Mouse (Mus musculus) hindbrain, embryonic 10.5 days (tissue): ENCODE measurements around the gene Gcnt3. TPM values are rescaled to one million over a fixed set of nuclear protein-coding genes. Genes with fewer than 3 reads are reported as not detected.
"Not testable (repeated sequence)": the region's sequence is repeated elsewhere in the genome, so short reads cannot be mapped to it uniquely, and the experiment has no call there.

Experiments
- DNase-seq: peaks from one replicate; pipeline ENCODE4 v3.0.0-alpha.2; 2017; ENCODE audit warnings: low spot score
- H3K27ac ChIP-seq: fragments of 300-500 bp; sonication (generic); 2 replicates; pipeline ENCODE4 v1.5.1; 2016; ENCODE audit warnings: mild to moderate bottlenecking, moderate library complexity
- H3K27me3 ChIP-seq: fragments of 300-500 bp; sonication (generic); 2 replicates; pipeline ENCODE4 v1.6.1; 2016; ENCODE audit warnings: mild to moderate bottlenecking; ENCODE audit not compliant: poor library complexity, insufficient read depth, severe bottlenecking
- H3K36me3 ChIP-seq: fragments of 300-500 bp; sonication (generic); 2 replicates; pipeline ENCODE4 v1.6.1; 2016; ENCODE audit warnings: mild to moderate bottlenecking, moderate library complexity
- H3K4me1 ChIP-seq: fragments of 300-500 bp; sonication (generic); replicated peaks from 2 replicates; pipeline ENCODE4 v1.6.1; 2016; ENCODE audit warnings: mild to moderate bottlenecking
- H3K4me3 ChIP-seq: fragments of 300-500 bp; sonication (generic); 2 replicates; pipeline ENCODE4 v1.5.1; 2016; ENCODE audit warnings: mild to moderate bottlenecking, moderate library complexity
- H3K9me3 ChIP-seq: fragments of 300-500 bp; sonication (generic); 2 replicates; pipeline ENCODE4 v1.6.1; 2016; ENCODE audit warnings: mild to moderate bottlenecking, moderate library complexity
- WGBS: fragments of 180-500 bp; shearing (Covaris S2); methylation state at CpG from one replicate; pipeline ENCODE4 v1.1.7; 2016; 5-methylcytosine and 5-hydroxymethylcytosine counted together
- polyA plus RNA-seq: library from polyadenylated mRNA; unstranded; fragments of >200 nt; fragmentation: Nextera tagmentation; extraction: Ambion mirVana; gene quantifications from 2 replicates; pipeline ENCODE4 v1.2.1, GENCODE M21; 2016

Gene Gcnt3
- polyA plus RNA-seq, 1 experiment from 2014 or later, result not detected

DNA sequence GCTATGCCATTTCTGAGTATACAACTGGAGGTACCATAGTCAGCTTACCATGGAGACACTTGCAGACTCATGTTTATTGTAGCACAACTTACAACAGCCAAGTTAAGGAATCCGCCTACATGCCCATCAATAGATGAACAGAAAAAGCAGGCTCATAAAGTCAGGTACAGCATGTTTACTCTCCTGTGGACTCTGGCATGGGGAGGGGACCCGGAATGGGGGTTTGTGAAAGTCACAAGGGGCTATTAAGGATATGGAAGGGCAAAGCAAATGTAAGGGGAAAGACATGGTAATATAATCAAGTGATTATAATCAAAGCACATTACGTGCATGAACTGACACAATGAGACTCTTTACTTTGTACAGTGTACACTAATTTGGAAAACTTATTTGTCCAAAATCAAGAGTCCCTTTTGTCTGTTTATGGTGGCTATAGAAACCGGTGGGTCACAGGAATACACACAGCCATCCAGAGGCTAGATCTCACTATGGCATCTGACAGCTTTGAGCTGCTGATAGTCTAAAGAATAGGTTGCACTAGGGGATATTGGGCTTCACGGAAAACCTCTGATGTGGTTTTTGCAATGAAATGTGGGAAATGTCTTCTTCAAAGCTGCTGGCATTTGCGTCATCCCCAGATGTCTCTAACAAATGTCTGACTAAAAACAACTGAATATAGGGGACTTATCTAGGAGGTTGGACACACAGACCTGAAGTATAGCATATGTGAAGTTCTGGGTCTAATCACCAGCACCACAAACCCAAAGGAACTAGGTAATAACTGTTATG lies 1.9 kb upstream of the Gcnt3 start:
- DNase-seq, result no peak
- Histone ChIP-seq H3K27me3 (no peaks in the 10 kb centered on the region), H3K36me3 (no peaks in the 10 kb centered on the region), H3K27ac (no peak overlapping the region), H3K4me3 (no peak overlapping the region), H3K4me1 (no peaks in the 10 kb centered on the region), H3K9me3 (0 out of 2 replicates have a peak, but pooled peaks cover 3% of the 10 kb centered on the region)
- WGBS, result 92% methylated on average over 6 of the region's 6 CpGs

DNA sequence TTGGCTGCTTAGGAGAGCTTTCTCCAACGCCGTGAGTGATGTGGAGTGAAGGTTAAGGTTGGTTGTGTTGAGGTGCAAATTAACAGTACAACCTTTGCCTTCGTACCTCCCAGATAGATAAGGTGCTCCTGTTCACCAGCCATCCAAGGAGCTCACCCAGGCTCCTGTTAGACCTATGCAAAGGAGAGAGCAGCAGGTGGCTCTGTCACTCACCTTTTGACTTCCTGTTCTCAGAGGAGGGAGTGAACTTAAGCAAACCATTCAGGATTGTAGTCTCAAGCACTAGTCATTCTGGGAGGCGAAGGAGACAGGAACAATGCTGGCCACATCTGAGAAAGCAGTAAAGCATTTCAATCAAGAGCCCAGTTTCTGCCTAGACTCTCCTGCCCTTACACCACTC lies 1.2 kb downstream of the Gcnt3 start:
- H3K36me3 ChIP-seq, result no peaks in the 10 kb centered on the region
- no peak overlapping the region for H3K4me3 ChIP-seq
- 75% methylated on average over 4 of the region's 4 CpGs for WGBS
- 0 out of 2 replicates have a peak, but pooled peaks cover 3% of the 10 kb centered on the region for H3K9me3 ChIP-seq
- no peaks in the 10 kb centered on the region for H3K4me1 ChIP-seq
- H3K27me3 ChIP-seq, result no peaks in the 10 kb centered on the region
- no peak for DNase-seq
- no peak overlapping the region for H3K27ac ChIP-seq

DNA sequence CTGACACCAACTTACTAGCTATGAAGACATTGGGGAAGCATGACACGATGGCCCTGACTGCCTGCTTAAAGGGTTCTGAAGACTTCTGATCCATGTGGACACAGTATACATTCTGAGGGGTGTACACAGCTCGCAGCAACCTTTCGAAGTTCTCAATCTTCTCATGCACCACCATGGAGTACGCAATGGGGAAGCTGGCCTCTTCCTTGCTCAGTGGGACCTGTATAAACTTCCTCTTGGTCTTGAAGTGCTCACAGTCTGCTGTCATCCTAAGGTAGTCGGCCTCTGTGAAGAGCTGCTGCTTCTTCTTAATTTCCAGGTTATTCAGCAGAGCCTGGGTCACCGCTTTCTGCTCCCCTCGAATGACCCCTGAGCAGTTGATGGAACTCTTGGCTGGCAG lies 3.2 kb downstream of the Gcnt3 start:
- no peak overlapping the region for H3K27ac ChIP-seq
- 0 out of 2 replicates have a peak, but pooled peaks cover 3% of the 10 kb centered on the region for H3K9me3 ChIP-seq
- WGBS, result 91% methylated on average over 7 of the region's 7 CpGs
- no peak for DNase-seq
- no peaks in the 10 kb centered on the region for H3K36me3 ChIP-seq
- H3K27me3 ChIP-seq, result no peaks in the 10 kb centered on the region
- H3K4me3 ChIP-seq, result no peak overlapping the region
- H3K4me1 ChIP-seq, result no peaks in the 10 kb centered on the region

DNA sequence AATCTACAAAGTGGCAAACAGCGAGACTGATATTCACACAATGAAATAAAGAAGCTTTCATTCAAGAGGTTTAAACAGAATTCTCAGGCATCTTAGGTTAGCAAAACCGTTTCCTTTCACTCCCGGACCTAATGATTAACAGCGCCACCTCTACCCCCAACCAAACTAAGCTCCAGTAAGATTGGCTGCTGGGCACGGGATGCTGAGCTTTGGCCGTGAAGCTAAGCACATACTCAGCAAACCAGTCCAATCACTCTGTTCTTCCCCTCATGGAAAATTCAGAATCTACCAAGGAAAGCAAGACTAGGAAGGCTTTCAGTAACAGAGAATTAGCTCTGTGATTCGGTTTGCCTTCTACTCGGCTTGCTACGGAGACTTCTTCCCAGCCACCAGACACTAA lies 4.8 kb downstream of the Gcnt3 start:
- WGBS, result 82% methylated on average over 9 of the region's 9 CpGs
- H3K36me3 ChIP-seq, result no peaks in the 10 kb centered on the region
- no peak overlapping the region for H3K4me3 ChIP-seq

DNA sequence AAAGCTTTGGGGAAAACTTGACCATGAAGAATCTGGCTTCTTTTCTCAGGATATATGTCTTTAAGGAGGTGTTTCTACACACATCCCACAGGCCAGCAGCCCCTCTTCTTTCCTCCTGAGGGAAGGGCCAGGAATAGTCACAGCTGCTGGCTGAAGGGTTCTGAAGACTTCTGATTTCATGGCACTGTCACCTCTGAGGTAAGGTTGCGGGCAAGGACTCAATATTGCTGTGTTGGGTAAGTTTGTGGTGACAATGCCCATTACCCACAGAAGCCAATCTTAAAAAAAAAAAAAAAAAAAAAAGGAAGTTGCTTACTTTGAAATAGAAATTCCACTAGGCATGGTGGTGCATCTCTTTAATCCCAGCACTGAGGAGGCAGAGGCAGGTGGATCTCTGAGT lies 5.7 kb downstream of the Gcnt3 start:
- H3K27me3 ChIP-seq, result no peaks in the 10 kb centered on the region
- H3K4me3 ChIP-seq, result no peak overlapping the region
- DNase-seq, result no peak
- no peak overlapping the region for H3K27ac ChIP-seq
- no peaks in the 10 kb centered on the region for H3K9me3 ChIP-seq
- H3K36me3 ChIP-seq, result no peaks in the 10 kb centered on the region
- no peaks in the 10 kb centered on the region for H3K4me1 ChIP-seq
- 92% methylated on average over 1 of the region's 1 CpGs for WGBS

More for the DNA sequence above, 4.8 kb downstream of the Gcnt3 start:
- no peak overlapping the region for H3K27ac ChIP-seq
- H3K4me1 ChIP-seq, result no peaks in the 10 kb centered on the region
- no peak for DNase-seq
- no peaks in the 10 kb centered on the region for H3K9me3 ChIP-seq
- no peaks in the 10 kb centered on the region for H3K27me3 ChIP-seq

DNA sequence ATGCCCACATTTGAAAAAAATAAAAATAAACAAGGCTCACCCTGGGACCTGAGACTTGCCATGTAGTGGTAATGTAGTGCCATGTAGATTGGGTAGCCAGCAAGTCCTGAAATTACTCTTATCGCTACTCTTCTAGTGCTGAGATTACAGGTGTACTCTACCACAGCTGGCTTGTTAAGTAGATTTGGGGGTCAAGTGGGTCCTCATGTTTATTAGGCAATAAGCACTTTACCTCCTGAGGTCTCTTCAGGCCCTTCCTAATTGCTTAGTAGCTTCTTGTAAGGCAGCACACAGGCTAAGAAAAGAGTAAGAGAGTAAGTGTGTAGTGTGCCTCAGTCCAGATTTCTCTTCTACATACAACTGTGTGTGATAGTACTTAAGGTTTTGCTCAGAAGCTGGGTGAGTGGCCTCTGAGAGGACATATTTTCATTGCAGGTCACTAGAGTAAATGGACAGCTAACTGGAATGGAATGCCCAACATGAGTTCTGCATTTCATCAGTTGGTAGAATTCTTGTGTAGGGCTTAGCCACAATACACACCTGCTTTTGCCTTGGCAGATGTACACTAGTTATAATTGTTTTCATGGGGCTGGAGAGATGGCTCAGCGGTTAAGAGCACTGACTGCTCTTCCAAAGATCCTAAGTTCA lies 12.4 kb downstream of the Gcnt3 start:
- H3K4me3 ChIP-seq, result no peak overlapping the region
- DNase-seq, result no peak
- H3K4me1 ChIP-seq, result no peaks in the 10 kb centered on the region
- H3K9me3 ChIP-seq, result no peaks in the 10 kb centered on the region
- peaks cover 26% of the 10 kb centered on the region for H3K36me3 ChIP-seq
- H3K27ac ChIP-seq, result no peak overlapping the region
- 93% methylated on average over 2 of the region's 2 CpGs for WGBS
- no peaks in the 10 kb centered on the region for H3K27me3 ChIP-seq

DNA sequence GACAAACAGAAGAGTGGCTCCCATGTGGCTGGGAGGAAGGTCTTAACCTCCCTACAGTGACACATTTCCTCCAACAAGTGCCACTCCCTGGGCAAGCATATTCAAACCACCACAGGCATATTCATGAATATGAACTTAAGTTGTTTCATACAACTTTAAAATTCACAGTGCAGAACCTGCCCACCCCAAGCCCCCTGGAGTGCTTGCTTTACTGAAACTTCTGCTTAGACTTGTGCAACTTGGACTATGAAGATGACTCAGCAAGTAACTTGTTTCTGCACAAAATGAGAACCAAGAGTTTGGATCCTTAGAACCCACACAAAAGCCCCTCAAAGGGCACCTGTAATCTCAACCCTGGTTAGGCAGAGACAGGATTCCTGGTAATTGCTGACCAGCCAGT lies 13.2 kb downstream of the Gcnt3 start:
- Histone ChIP-seq H3K4me1 (no peaks in the 10 kb centered on the region), H3K27me3 (no peaks in the 10 kb centered on the region), H3K27ac (no peak overlapping the region), H3K36me3 (peaks cover 34% of the 10 kb centered on the region), H3K4me3 (no peak overlapping the region), H3K9me3 (no peaks in the 10 kb centered on the region)
- DNase-seq, result no peak

DNA sequence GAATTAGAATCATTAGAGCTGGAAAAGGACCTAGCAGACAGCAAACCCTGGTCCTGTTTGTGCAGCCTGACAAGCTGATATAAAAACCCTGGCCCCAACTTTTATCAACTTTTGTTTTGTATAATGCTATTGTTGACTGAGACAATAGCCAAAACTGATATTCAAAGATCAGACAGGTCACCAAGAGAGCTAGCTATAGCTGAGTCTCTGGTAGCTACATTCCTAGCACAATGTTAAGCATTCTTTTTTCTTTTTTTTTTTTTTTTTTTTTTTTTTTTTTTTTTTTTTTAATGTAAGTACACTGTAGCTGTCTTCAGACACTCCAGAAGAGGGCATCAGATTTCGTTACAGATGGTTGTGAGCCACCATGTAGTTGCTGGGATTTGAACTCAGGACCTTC lies 14.3 kb downstream of the Gcnt3 start:
- H3K27ac ChIP-seq, H3K9me3 ChIP-seq, H3K4me1 ChIP-seq, DNase-seq, H3K4me3 ChIP-seq, H3K27me3 ChIP-seq: not testable (repeated sequence)
- peaks cover 42% of the 10 kb centered on the region for H3K36me3 ChIP-seq
- WGBS, result 75% methylated on average over 1 of the region's 1 CpGs

DNA sequence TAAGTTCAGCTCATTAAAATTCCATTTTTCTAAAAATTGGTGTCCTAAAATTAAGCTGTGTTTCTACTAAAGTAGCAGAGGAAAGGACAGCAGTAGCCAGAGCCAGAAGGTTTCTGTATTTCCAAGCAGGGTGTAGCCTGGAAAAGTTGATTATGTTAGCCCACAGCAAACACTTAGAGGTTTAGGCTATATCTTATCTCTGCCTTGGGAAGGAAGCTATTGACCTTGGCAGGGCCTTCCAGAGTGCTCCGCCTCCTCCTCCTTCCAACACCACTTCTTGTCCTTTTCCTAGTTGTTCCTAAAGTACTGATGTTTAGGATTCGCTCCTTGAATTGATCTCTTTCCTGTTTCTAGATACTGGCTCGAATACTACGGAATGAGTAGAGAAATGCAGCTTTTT lies 15.8 kb downstream of the Gcnt3 start:
- H3K27me3 ChIP-seq, result no peaks in the 10 kb centered on the region
- DNase-seq, result no peak
- H3K27ac ChIP-seq, result no peak overlapping the region
- H3K4me1 ChIP-seq, result no peaks in the 10 kb centered on the region
- H3K36me3 ChIP-seq, result peaks cover 52% of the 10 kb centered on the region
- WGBS, result 90% methylated on average over 4 of the region's 4 CpGs
- H3K4me3 ChIP-seq, result no peak overlapping the region
- H3K9me3 ChIP-seq, result no peaks in the 10 kb centered on the region

DNA sequence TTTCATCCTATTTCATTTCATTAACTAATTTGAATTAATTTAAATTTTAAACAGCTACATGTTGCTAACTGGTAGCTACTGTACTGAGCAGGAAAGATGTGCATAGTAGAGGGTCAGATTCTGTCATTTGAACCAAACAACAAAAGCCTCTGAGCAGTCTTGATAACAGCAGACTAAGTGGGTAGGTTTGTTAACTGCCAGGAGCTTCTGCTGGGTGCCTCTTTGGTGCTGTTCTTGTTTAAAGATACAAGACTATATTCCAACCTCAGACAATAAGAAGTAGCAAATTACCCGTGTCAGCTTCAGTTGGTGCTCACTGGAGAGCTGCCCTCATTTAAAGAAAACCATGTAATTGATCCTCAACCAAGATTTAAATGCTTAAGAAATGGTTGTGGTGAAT lies 16.3 kb downstream of the Gcnt3 start:
- H3K27me3 ChIP-seq, result no peaks in the 10 kb centered on the region
- WGBS, result 90% methylated on average over 1 of the region's 1 CpGs
- H3K9me3 ChIP-seq, result no peaks in the 10 kb centered on the region
- no peak overlapping the region for H3K4me3 ChIP-seq
- H3K27ac ChIP-seq, result no peak overlapping the region
- no peak for DNase-seq
- H3K36me3 ChIP-seq, result peaks cover 57% of the 10 kb centered on the region
- no peaks in the 10 kb centered on the region for H3K4me1 ChIP-seq

DNA sequence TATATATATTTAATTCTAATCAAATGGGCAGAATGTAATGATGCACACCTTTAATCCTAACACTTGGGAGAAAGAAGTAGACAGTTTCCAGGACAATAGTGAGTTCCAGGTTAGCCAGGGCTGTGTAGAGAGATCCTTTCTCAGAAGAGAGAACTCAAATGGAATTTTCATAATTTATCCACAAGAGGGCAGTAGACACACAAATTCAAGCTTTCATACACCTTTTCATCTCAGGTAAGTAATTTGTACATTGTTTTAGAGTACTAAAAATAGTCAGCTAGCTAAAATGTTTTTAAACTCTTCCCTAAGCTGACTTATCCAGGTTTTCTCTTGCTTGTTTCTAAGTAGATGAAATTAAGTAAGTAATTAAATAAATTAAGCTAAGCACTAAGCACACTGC lies 19.0 kb downstream of the Gcnt3 start:
- no peak overlapping the region for H3K4me3 ChIP-seq
- H3K27ac ChIP-seq, result no peak overlapping the region
- DNase-seq, result no peak
- no peaks in the 10 kb centered on the region for H3K9me3 ChIP-seq
- H3K36me3 ChIP-seq, result peaks cover 68% of the 10 kb centered on the region
- peaks cover 7% of the 10 kb centered on the region for H3K4me1 ChIP-seq
- H3K27me3 ChIP-seq, result no peaks in the 10 kb centered on the region

DNA sequence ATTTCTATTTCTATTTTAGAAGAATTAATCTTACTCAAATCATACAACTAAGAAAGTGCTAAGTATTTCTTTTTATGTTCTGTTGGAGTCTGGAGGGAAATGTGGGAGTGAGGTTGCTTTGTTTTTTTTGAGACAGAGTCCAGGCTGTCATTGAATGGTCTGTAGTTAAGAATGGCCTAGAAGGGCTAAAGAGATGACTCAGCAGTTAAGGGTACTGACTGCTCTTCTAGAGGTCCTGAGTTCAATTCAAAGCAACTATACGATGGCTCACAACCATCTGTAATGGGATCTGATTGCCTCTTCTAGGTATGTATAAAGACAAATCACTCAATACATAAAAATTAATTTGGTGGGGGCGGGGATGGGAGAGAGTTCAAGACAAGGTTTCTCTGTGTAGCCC lies 22.3 kb downstream of the Gcnt3 start:
- Histone ChIP-seq H3K27ac (no peak overlapping the region), H3K9me3 (no peaks in the 10 kb centered on the region), H3K27me3 (no peaks in the 10 kb centered on the region), H3K4me3 (no peak overlapping the region), H3K4me1 (peaks cover 19% of the 10 kb centered on the region), H3K36me3 (peaks cover 50% of the 10 kb centered on the region)
- DNase-seq, result no peak
- 85% methylated on average over 2 of the region's 2 CpGs for WGBS

DNA sequence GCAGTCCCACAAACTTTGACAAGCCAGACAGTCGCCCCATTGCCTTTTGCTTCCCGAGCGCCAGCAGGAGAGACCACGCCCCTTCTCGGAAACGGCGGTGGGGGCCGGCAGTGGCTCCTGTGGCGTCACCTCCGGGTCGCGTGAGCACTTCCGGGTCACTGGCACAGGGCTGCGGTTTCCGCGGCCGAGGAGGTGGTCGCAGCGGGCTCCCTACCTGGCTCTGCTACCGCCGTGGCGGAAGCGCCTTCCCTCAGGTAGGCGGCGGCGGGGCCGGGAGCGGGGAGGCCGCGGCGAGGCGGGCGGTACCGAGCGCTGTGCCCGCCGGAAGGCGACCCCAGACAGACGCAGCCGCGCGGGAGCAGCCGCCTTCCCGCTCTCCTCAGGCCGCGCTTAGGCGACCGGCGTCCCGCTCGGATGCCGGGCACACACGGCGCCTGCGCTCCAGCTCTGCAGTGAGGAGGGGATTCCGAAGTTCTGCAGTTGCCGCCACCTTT lies 25.4 kb downstream of the Gcnt3 start, which contains the start of gene Gtf2a2:
Gtf2a2 (plus strand) TSS at position 143 of the 494 bp plus-strand sequence.
- H3K27ac ChIP-seq, result peak within 1 kb of the TSS; percentile 98
- peaks cover 57% of the 10 kb centered on the region for H3K36me3 ChIP-seq
- H3K4me1 ChIP-seq, result peaks cover 19% of the 10 kb centered on the region
- peak within 1 kb of the TSS; percentile 93 for H3K4me3 ChIP-seq
- peak; percentile 93 for DNase-seq
- whole genome bisulfite sequencing, result under 1% methylated on average over 57 of the region's 57 CpGs
- H3K9me3 ChIP-seq, result no peaks in the 10 kb centered on the region
- H3K27me3 ChIP-seq, result no peaks in the 10 kb centered on the region
